Mouse (Mus musculus): Measurements from ENCODE around the gene Slc10a6.

DNA sequence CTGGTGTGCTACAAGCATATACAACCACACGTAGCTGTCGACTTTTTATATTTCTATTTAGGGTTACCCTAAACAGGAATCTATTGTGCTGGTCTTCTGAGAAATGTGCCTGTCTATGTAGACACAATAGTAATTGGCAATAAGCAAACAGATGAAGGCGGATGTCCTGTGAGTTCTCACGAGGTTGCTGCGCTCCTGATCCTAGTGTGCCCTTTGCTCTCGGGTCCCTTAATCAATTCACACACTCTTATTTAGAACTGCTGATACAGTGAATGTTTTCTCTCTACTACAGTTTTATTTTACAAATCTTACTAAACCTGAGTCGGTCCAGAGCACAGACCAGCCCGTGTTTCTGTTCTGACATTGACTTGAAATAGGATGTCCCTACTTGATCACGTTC, 68.7 kb downstream of the Slc10a6 start:
- TF ChIP-seq CTCF (IDR thresholded peaks at IDR 0.05; ENCODE audit: extremely low read depth, insufficient read length, insufficient replicate concordance, low read depth, low read length) (no peak), POLR2A (IDR thresholded peaks at IDR 0.05; ENCODE audit: low read depth, low read length) (no peak)

All from small intestine, adult 2 months (tissue).